Mouse (Mus musculus) embryonic facial prominence, embryonic 15.5 days (tissue): ENCODE measurements around the gene Lonp2. TPM values are rescaled to one million over a fixed set of nuclear protein-coding genes. Genes with fewer than 3 reads are reported as not detected.

Experiments
- ATAC-seq: fragments of 200-750 bp; cut with Nextera tagmentation; 2 replicates; pipeline ENCODE4 v1.8.0; 2017; ENCODE audit warnings: low read depth, moderate TSS enrichment; ENCODE audit not compliant: insufficient number of reproducible peaks, low FRiP score, low TSS enrichment
- H3K27ac ChIP-seq: fragments of 300-500 bp; sonication (generic); replicated peaks from 2 replicates; pipeline ENCODE4 v1.5.1; 2015; ENCODE audit warnings: mild to moderate bottlenecking, inconsistent platforms
- H3K27me3 ChIP-seq: fragments of 300-500 bp; sonication (generic); 2 replicates; pipeline ENCODE4 v1.6.1; 2015; ENCODE audit warnings: inconsistent platforms
- H3K36me3 ChIP-seq: fragments of 300-500 bp; sonication (generic); 2 replicates; pipeline ENCODE4 v1.6.1; 2015; ENCODE audit warnings: mild to moderate bottlenecking, inconsistent platforms
- H3K4me1 ChIP-seq: fragments of 300-500 bp; sonication (generic); 2 replicates; pipeline ENCODE4 v1.6.1; 2015; ENCODE audit warnings: inconsistent platforms
- H3K4me2 ChIP-seq: fragments of 300-500 bp; sonication (generic); replicated peaks from 2 replicates; pipeline ENCODE4 v1.6.1; 2015; ENCODE audit warnings: mild to moderate bottlenecking, inconsistent platforms
- H3K4me3 ChIP-seq: fragments of 300-500 bp; sonication (generic); replicated peaks from 2 replicates; pipeline ENCODE4 v1.5.1; 2015; ENCODE audit warnings: mild to moderate bottlenecking, inconsistent platforms
- H3K9ac ChIP-seq: fragments of 300-500 bp; sonication (generic); 2 replicates; pipeline ENCODE4 v1.6.1; 2015; ENCODE audit warnings: inconsistent platforms
- H3K9me3 ChIP-seq: fragments of 300-500 bp; sonication (generic); replicated peaks from 2 replicates; pipeline ENCODE4 v1.6.1; 2016; ENCODE audit warnings: inconsistent platforms
- WGBS: fragments of 180-500 bp; shearing (Covaris S2); methylation state at CpG from one replicate; pipeline ENCODE4 v1.1.7; 2015; 5-methylcytosine and 5-hydroxymethylcytosine counted together
- polyA plus RNA-seq: library from polyadenylated mRNA; unstranded; fragments of >200 nt; fragmentation: Nextera tagmentation; extraction: Ambion mirVana; gene quantifications from 2 replicates; pipeline ENCODE4 v1.2.1, GENCODE M21; 2015

The Lonp2 gene
- polyA plus RNA-seq, result 50.6 and 54.2 TPM in 2 replicates

DNA sequence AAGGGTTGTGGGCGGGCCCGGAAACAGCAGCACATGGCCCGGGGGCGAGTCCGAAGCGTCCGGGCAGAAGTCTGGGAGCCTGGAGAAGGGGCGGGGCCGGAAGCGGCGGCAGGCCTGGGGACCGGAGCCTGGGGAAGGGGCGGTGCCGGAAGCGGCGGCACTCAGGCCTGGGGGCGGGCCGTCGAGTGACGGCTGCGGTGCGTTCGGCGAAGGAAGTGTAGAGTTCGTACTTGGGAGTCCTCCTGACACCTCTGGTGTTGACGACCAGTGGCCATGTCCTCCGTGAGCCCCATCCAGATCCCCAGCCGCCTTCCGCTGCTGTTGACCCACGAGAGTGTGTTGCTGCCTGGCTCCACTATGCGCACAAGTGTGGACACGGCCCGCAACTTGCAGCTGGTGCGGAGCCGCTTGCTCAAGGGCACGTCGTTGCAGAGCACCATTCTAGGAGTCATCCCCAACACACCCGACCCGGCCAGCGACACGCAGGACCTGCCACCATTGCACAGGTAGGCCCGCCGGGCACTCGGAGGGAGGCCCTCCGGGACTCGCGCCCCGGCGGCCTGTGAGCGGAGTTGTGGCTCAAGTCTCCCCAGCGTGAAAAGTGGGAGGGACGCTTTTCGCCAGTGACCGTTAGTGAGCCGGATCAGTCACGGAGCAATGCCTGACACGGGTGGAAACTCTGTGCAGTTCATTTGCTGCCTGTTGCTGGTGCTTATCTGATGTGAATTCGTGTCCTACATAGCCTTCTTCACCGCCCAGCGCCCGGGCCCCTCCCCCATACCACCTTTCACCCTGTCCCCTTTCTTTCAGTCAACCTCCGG, at the start of gene Lonp2:
Gene Lonp2, plus strand, starts transcription at position 133 of the 821 bp plus-strand sequence.
- Histone ChIP-seq H3K36me3 (no peaks in the 10 kb centered on the region), H3K27ac (peak within 1 kb of the TSS; percentile 74), H3K27me3 (no peaks in the 10 kb centered on the region), H3K9me3 (no peaks in the 10 kb centered on the region), H3K9ac (peak within 1 kb of the TSS; percentile 47), H3K4me2 (peak within 1 kb of the TSS; percentile 75), H3K4me3 (peak within 1 kb of the TSS; percentile 79), H3K4me1 (peaks cover 11% of the 10 kb centered on the region)
- ATAC-seq, result peak; percentile 99
- WGBS, result under 1% methylated on average over 61 of the region's 62 CpGs

GRCm38 (mm10) chr8:86577547-86577946, 46.3 kb upstream of the Lonp2 start:
- H3K27ac ChIP-seq, result no peak overlapping the region
- H3K27me3 ChIP-seq, result no peaks in the 10 kb centered on the region
- no peaks in the 10 kb centered on the region for H3K9me3 ChIP-seq
- H3K4me2 ChIP-seq, result no peak overlapping the region
- no peak for ATAC-seq
- no peaks in the 10 kb centered on the region for H3K36me3 ChIP-seq
- H3K9ac ChIP-seq, result no peak overlapping the region
- H3K4me3 ChIP-seq, result no peak overlapping the region
- peaks cover 10% of the 10 kb centered on the region for H3K4me1 ChIP-seq
- WGBS, result 80% methylated on average over 8 of the region's 8 CpGs

DNA sequence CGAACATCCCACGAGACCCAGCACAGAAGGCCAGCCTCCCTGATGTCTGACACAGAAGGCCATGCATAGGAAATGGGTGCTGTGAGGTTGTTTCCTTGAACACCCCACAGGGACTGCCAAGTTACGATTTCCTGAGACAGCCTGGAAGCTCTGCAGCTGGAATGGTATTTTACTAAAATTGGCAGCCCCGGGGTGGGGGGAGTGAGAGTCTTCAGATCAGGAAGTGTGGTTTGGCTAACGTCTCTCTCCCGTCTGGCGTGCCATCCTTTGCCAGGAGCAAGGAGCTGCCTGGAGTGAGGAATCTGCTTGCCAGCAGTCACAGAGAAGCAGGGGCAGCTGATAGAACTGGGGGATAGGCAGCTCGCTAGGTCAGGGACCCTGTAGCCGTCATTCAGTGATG, 45.8 kb upstream of the Lonp2 start:
- Histone ChIP-seq H3K4me1 (peaks cover 10% of the 10 kb centered on the region), H3K9me3 (no peaks in the 10 kb centered on the region), H3K9ac (no peak overlapping the region), H3K4me3 (no peak overlapping the region), H3K27ac (no peak overlapping the region), H3K4me2 (peak overlapping the region; percentile 10; the same call in 1 of the 2 replicates), H3K36me3 (no peaks in the 10 kb centered on the region), H3K27me3 (no peaks in the 10 kb centered on the region)
- no peak for ATAC-seq
- WGBS, result 22% methylated on average over 9 of the region's 9 CpGs

DNA sequence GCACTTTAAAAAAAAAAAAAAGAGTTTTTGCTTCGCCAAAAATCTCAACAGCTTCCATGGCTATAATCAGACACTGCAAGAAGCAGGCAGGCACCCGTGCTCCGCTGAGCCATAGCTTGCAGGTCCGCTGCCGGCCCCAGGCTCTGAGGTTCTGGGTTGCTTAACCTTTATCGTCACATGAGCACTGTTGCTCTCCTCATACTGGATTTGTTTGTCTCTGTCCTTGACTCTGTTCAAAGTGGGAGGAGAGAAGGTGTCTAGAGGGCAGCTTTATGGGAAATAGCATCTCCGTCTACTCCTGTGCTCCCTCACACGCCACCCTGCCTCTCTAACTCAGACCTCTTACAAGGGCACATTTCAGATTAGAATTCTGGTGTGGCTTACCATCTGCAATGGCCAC, 45.1 kb upstream of the Lonp2 start:
- Histone ChIP-seq H3K9ac (no peak overlapping the region), H3K4me1 (peaks cover 10% of the 10 kb centered on the region), H3K9me3 (no peaks in the 10 kb centered on the region), H3K27me3 (no peaks in the 10 kb centered on the region), H3K4me2 (no peak overlapping the region), H3K4me3 (no peak overlapping the region), H3K36me3 (no peaks in the 10 kb centered on the region), H3K27ac (no peak overlapping the region)
- ATAC-seq, result no peak
- WGBS, result 53% methylated on average over 8 of the region's 8 CpGs

GRCm38 (mm10) chr8:86580458-86580857, 43.4 kb upstream of the Lonp2 start, which contains the start of gene Abcc12:
Abcc12 (minus strand) TSS chr8:86580686.
- no peak for ATAC-seq
- Histone ChIP-seq H3K4me1 (peaks cover 10% of the 10 kb centered on the region), H3K9ac (no peak within 1 kb of the TSS), H3K4me2 (no peak within 1 kb of the TSS), H3K27ac (no peak within 1 kb of the TSS), H3K4me3 (no peak within 1 kb of the TSS), H3K36me3 (no peaks in the 10 kb centered on the region), H3K27me3 (no peaks in the 10 kb centered on the region), H3K9me3 (no peaks in the 10 kb centered on the region)

DNA sequence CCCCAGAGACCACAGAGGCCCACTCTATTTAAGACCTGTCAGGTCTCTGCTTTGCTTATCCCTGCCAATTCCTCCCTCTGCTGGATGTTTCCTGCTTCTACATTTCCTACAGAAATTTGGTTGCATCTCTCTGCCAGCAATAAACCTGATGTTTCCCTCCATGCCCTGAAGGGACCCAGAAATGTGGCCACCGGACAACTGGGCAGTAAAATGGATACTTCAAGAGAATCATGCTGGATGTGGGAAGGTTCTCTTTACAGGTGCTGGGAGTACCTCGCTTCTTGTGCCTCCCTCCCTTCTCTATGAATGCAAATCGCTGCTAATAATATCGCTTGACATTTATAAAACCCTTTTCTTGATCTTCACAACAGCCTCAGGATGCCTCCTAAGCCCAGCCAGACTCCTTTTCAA, 41.9 kb upstream of the Lonp2 start:
- no peak overlapping the region for H3K9ac ChIP-seq
- H3K4me3 ChIP-seq, result no peak overlapping the region
- H3K27me3 ChIP-seq, result no peaks in the 10 kb centered on the region
- no peaks in the 10 kb centered on the region for H3K36me3 ChIP-seq
- WGBS, result 80% methylated on average over 4 of the region's 4 CpGs
- H3K4me2 ChIP-seq, result no peak overlapping the region
- peaks cover 14% of the 10 kb centered on the region for H3K4me1 ChIP-seq
- H3K27ac ChIP-seq, result no peak overlapping the region
- H3K9me3 ChIP-seq, result no peaks in the 10 kb centered on the region
- no peak for ATAC-seq

DNA sequence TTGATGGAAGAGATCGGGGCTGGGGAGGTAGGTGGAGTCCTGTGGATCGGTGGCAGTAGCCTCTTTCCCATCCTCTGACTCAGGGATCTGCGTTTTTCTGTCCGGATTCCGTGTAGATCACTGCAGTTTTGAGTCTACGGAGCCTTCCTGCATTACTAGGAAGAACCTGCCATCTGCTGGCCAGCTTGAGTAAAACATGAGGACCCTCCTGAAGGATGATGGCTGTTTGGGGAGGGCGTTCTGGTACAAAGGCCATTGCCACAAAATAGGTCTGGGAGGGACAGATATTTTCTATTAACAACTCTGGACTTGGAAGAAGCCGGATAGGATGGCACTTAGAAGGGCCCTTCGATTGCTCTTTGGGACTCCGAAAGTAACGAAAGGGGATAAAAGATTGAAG, 38.7 kb upstream of the Lonp2 start:
- WGBS, result 3% methylated on average over 11 of the region's 11 CpGs

DNA sequence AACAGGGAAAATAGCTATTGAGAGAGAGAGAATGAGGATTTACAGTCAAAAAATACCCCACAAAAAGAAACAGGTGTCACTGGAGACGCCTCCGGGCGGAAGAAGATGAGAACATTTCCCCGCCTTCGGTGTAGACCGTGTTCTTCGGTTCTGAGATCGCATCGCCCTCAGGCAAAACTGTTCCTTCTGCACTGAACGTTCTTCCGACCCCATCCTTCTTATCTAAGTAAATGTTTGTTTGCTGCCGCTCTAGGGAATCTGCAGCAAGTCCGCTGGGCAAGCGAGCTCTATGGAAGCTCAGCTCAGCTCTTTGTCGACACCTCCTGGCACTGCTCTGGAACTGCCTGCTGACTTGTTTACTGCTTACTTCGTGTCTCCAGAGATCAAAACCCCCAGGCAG, 38.3 kb upstream of the Lonp2 start:
- Histone ChIP-seq H3K27ac (peak overlapping the region; percentile 60; the same call in 1 of the 2 replicates), H3K27me3 (no peaks in the 10 kb centered on the region), H3K4me3 (peak overlapping the region; percentile 46), H3K36me3 (no peaks in the 10 kb centered on the region), H3K4me2 (peak overlapping the region; percentile 73), H3K9ac (no peak overlapping the region), H3K4me1 (peaks cover 4% of the 10 kb centered on the region; the same call in 1 of the 2 replicates), H3K9me3 (no peaks in the 10 kb centered on the region)
- peak; percentile 62 for ATAC-seq
- WGBS, result 1% methylated on average over 16 of the region's 16 CpGs

More for the DNA sequence above, 38.7 kb upstream of the Lonp2 start:
- Histone ChIP-seq H3K4me1 (peaks cover 4% of the 10 kb centered on the region; the same call in 1 of the 2 replicates), H3K27me3 (no peaks in the 10 kb centered on the region), H3K36me3 (no peaks in the 10 kb centered on the region), H3K4me3 (peak overlapping the region; percentile 46), H3K4me2 (peak overlapping the region; percentile 73), H3K27ac (0 out of 2 replicates have a peak overlapping the region, but pooled peaks have one; percentile 60), H3K9ac (no peak overlapping the region), H3K9me3 (no peaks in the 10 kb centered on the region)
- ATAC-seq, result 0 out of 2 replicates have a peak, but pooled peaks have one; percentile 52

- WGBS, result 38% methylated on average over 5 of the region's 5 CpGs
- Histone ChIP-seq H3K27ac (no peak overlapping the region), H3K4me1 (peaks cover 4% of the 10 kb centered on the region; the same call in 1 of the 2 replicates), H3K9me3 (no peaks in the 10 kb centered on the region), H3K36me3 (no peaks in the 10 kb centered on the region), H3K4me2 (no peak overlapping the region), H3K4me3 (no peak overlapping the region), H3K9ac (no peak overlapping the region), H3K27me3 (no peaks in the 10 kb centered on the region)
- ATAC-seq, result no peak
Measured at GRCm38 (mm10) chr8:86586058-86586457, 37.8 kb upstream of the Lonp2 start.

DNA sequence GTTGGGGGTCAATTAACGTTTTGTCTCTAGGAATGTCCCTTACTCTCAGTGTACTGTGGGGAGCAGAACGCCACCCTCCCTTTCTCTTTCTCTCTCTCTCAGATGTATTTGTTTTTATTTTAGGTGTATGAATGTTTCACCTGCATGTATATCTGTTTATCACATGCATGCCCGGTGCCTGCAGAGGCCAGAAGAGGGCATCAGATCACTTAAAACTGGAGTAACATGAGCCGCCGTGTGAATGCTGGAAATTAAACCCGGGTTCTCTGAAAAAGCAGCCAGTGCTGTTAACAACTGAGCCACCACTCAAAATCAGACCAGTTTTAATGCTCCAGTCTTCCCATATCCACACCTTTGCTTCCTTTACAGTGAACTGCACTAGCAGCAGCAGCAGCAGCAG, 37.2 kb upstream of the Lonp2 start:
- Histone ChIP-seq H3K4me2 (no peak overlapping the region), H3K4me3 (no peak overlapping the region), H3K9ac (no peak overlapping the region), H3K27me3 (no peaks in the 10 kb centered on the region), H3K9me3 (no peaks in the 10 kb centered on the region), H3K36me3 (no peaks in the 10 kb centered on the region), H3K27ac (no peak overlapping the region), H3K4me1 (peaks cover 4% of the 10 kb centered on the region; the same call in 1 of the 2 replicates)
- no peak for ATAC-seq
- 32% methylated on average over 6 of the region's 6 CpGs for WGBS

- H3K4me1 ChIP-seq, result peaks cover 4% of the 10 kb centered on the region; the same call in 1 of the 2 replicates
- H3K4me3 ChIP-seq, result no peak overlapping the region
- ATAC-seq, result no peak
- H3K27me3 ChIP-seq, result no peaks in the 10 kb centered on the region
- H3K9me3 ChIP-seq, result no peaks in the 10 kb centered on the region
- H3K9ac ChIP-seq, result no peak overlapping the region
- H3K4me2 ChIP-seq, result no peak overlapping the region
- H3K27ac ChIP-seq, result no peak overlapping the region
- 91% methylated on average over 5 of the region's 5 CpGs for WGBS
- no peaks in the 10 kb centered on the region for H3K36me3 ChIP-seq
Measured at GRCm38 (mm10) chr8:86588338-86588737, 35.5 kb upstream of the Lonp2 start.
